Mouse (Mus musculus) heart, embryonic 12.5 days (tissue): ENCODE results near the gene Ssmem1. TPM values are rescaled to one million over a fixed set of nuclear protein-coding genes. Genes with fewer than 3 reads are reported as not detected.

Experiments used
- ATAC-seq: fragments of 200-750 bp; cut with Nextera tagmentation; 2 replicates; pipeline ENCODE4 v1.8.0; 2017; ENCODE audit warnings: moderate TSS enrichment, moderate library complexity; ENCODE audit not compliant: insufficient number of reproducible peaks, low FRiP score
- H3K27ac ChIP-seq: fragments of 300-500 bp; sonication (generic); 2 replicates; pipeline ENCODE4 v1.5.1; 2016; ENCODE audit warnings: mild to moderate bottlenecking, moderate library complexity; ENCODE audit not compliant: poor library complexity, severe bottlenecking
- H3K27me3 ChIP-seq: fragments of 300-500 bp; sonication (generic); replicated peaks from 2 replicates; pipeline ENCODE4 v1.6.1; 2016; ENCODE audit warnings: mild to moderate bottlenecking, moderate library complexity
- H3K36me3 ChIP-seq: fragments of 300-500 bp; sonication (generic); 2 replicates; pipeline ENCODE4 v1.6.1; 2016; ENCODE audit warnings: mild to moderate bottlenecking, moderate library complexity
- H3K4me1 ChIP-seq: fragments of 300-500 bp; sonication (generic); replicated peaks from 2 replicates; pipeline ENCODE4 v1.6.1; 2016; ENCODE audit warnings: mild to moderate bottlenecking
- H3K4me2 ChIP-seq: fragments of 300-500 bp; sonication (generic); 2 replicates; pipeline ENCODE4 v1.6.1; 2016; ENCODE audit warnings: mild to moderate bottlenecking, moderate library complexity
- H3K4me3 ChIP-seq: fragments of 300-500 bp; sonication (generic); 2 replicates; pipeline ENCODE4 v1.5.1; 2016; ENCODE audit warnings: mild to moderate bottlenecking
- H3K9ac ChIP-seq: fragments of 300-500 bp; sonication (generic); 2 replicates; pipeline ENCODE4 v1.6.1; 2016; ENCODE audit warnings: mild to moderate bottlenecking, moderate library complexity
- H3K9me3 ChIP-seq: fragments of 300-500 bp; sonication (generic); replicated peaks from 2 replicates; pipeline ENCODE4 v1.6.1; 2016; ENCODE audit warnings: mild to moderate bottlenecking, moderate library complexity
- WGBS: fragments of 180-500 bp; shearing (Covaris S2); methylation state at CpG from one replicate; pipeline ENCODE4 v1.1.7; 2016; 5-methylcytosine and 5-hydroxymethylcytosine counted together
- polyA plus RNA-seq: library from polyadenylated mRNA; unstranded; fragments of >200 nt; fragmentation: Nextera tagmentation; extraction: Ambion mirVana; gene quantifications from 2 replicates; pipeline ENCODE4 v1.2.1, GENCODE M21; 2016

Ssmem1 gene
- polyA plus RNA-seq, 1 experiment from 2014 or later, result 0.26 TPM

- 15% methylated on average over 17 of the region's 17 CpGs for WGBS
- peak; percentile 28; the same call in 1 of the 2 replicates for ATAC-seq
- 0 out of 2 replicates have a peak overlapping the region, but pooled peaks have one; percentile 16 for H3K4me3 ChIP-seq
- peak overlapping the region; percentile 37 for H3K9ac ChIP-seq
- H3K9me3 ChIP-seq, result no peaks in the 10 kb centered on the region
- H3K36me3 ChIP-seq, result no peaks in the 10 kb centered on the region
- H3K4me2 ChIP-seq, result peak overlapping the region; percentile 55
- peak overlapping the region; percentile 91 for H3K27ac ChIP-seq
- no peaks in the 10 kb centered on the region for H3K27me3 ChIP-seq
- H3K4me1 ChIP-seq, result peaks cover 58% of the 10 kb centered on the region
Observed at GRCm38 (mm10) chr6:30546571-30547273, 37.1 kb downstream of the Ssmem1 start.

- peak overlapping the region; percentile 37; the same call in 1 of the 2 replicates for H3K9ac ChIP-seq
Observed at GRCm38 (mm10) chr6:30547274-30547645, 37.6 kb downstream of the Ssmem1 start.

DNA sequence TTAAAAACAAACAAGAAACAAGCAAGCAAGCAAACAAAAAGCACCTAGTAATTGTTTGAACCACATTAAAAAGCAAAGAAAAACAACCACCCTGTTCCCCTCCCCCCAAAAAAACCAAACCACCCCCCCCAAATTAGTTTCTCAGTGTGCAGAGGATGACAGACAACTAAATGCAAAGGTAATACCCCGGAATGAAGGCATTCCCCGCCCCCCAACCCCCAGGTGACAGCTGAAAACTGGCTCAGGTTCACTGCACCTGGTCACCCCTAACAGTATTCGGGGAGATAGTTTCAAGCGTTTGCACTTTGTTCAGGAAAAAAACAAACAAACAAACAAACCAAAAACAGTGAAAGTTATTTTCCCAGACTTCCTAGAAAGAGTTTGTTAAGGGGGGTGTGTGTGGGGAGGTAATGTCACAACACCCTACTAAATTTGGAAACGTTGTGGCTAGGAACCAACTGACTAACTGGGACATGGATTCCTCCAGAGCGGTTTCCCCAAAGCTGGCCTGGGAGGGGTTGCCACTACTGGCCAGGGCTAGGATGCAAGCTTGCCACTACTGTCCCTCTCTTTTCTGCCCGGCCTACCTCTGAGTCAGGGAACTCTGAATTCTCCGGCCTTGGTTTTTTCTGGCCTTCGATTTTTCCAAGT lies 38.1 kb downstream of the Ssmem1 start:
- Histone ChIP-seq H3K36me3 (no peaks in the 10 kb centered on the region), H3K27me3 (no peaks in the 10 kb centered on the region), H3K4me2 (peak overlapping the region; percentile 55), H3K4me3 (no peak overlapping the region), H3K9me3 (no peaks in the 10 kb centered on the region), H3K4me1 (peaks cover 53% of the 10 kb centered on the region), H3K27ac (peak overlapping the region; percentile 73), H3K9ac (no peak overlapping the region)
- 36% methylated on average over 9 of the region's 9 CpGs for WGBS
- ATAC-seq, result no peak

More at GRCm38 (mm10) chr6:30547274-30547645, 37.6 kb downstream of the Ssmem1 start:
- Histone ChIP-seq H3K4me1 (peaks cover 58% of the 10 kb centered on the region), H3K36me3 (no peaks in the 10 kb centered on the region), H3K27ac (peak overlapping the region; percentile 91), H3K9me3 (no peaks in the 10 kb centered on the region), H3K4me2 (peak overlapping the region; percentile 55), H3K27me3 (no peaks in the 10 kb centered on the region), H3K4me3 (0 out of 2 replicates have a peak overlapping the region, but pooled peaks have one; percentile 16)
- ATAC-seq, result no peak
- under 1% methylated on average over 17 of the region's 17 CpGs for WGBS

- Histone ChIP-seq H3K36me3 (no peaks in the 10 kb centered on the region), H3K4me1 (peaks cover 40% of the 10 kb centered on the region), H3K27me3 (no peaks in the 10 kb centered on the region), H3K9ac (no peak overlapping the region), H3K4me2 (no peak overlapping the region), H3K4me3 (no peak overlapping the region), H3K9me3 (no peaks in the 10 kb centered on the region), H3K27ac (peak overlapping the region; percentile 50)
- 24% methylated on average over 15 of the region's 15 CpGs for WGBS
- ATAC-seq, result no peak
Observed at GRCm38 (mm10) chr6:30549231-30549761, 39.6 kb downstream of the Ssmem1 start.

- Histone ChIP-seq H3K36me3 (no peaks in the 10 kb centered on the region), H3K4me1 (peaks cover 33% of the 10 kb centered on the region), H3K9me3 (no peaks in the 10 kb centered on the region), H3K9ac (no peak overlapping the region), H3K4me2 (no peak overlapping the region), H3K27ac (no peak overlapping the region), H3K27me3 (no peaks in the 10 kb centered on the region), H3K4me3 (no peak overlapping the region)
- ATAC-seq, result no peak
- WGBS, result 69% methylated on average over 7 of the region's 7 CpGs
Observed at GRCm38 (mm10) chr6:30550496-30551192, 41.0 kb downstream of the Ssmem1 start.

DNA sequence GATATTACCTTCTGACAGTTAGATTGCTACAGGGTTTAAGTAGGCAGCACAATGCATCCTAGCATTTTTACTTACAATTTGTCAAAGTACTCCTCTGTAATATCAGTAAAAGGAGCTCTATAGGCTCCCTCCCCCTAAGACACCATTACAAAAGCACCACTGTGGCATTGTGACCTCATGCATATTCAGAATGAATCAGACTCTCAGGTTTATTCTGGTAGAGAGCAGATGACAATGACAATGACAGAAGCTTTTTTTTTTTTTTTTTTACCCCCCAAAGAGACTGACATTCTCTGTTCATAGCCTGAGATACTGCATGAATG lies 41.5 kb downstream of the Ssmem1 start:
- H3K27me3 ChIP-seq, result no peaks in the 10 kb centered on the region
- no peak for ATAC-seq
- no peak overlapping the region for H3K27ac ChIP-seq
- H3K9ac ChIP-seq, result no peak overlapping the region
- no peak overlapping the region for H3K4me2 ChIP-seq
- H3K4me3 ChIP-seq, result no peak overlapping the region
- no peaks in the 10 kb centered on the region for H3K36me3 ChIP-seq
- no peaks in the 10 kb centered on the region for H3K9me3 ChIP-seq
- peaks cover 35% of the 10 kb centered on the region for H3K4me1 ChIP-seq

- Histone ChIP-seq H3K4me1 (peaks cover 28% of the 10 kb centered on the region), H3K9ac (peak overlapping the region; percentile 21; the same call in 1 of the 2 replicates), H3K4me3 (peak overlapping the region; percentile 8; the same call in 1 of the 2 replicates), H3K27me3 (no peaks in the 10 kb centered on the region), H3K36me3 (no peaks in the 10 kb centered on the region), H3K9me3 (no peaks in the 10 kb centered on the region), H3K4me2 (peak overlapping the region; percentile 48), H3K27ac (0 out of 2 replicates have a peak overlapping the region, but pooled peaks have one; percentile 19)
- 33% methylated on average over 23 of the region's 23 CpGs for WGBS
- ATAC-seq, result no peak
Observed at GRCm38 (mm10) chr6:30551644-30552580, 42.3 kb downstream of the Ssmem1 start.

- ATAC-seq, result no peak
- Histone ChIP-seq H3K4me1 (peaks cover 25% of the 10 kb centered on the region), H3K4me3 (no peak overlapping the region), H3K27ac (no peak overlapping the region), H3K4me2 (no peak overlapping the region), H3K9ac (no peak overlapping the region), H3K9me3 (no peaks in the 10 kb centered on the region), H3K36me3 (no peaks in the 10 kb centered on the region), H3K27me3 (no peaks in the 10 kb centered on the region)
- WGBS, result 59% methylated on average over 6 of the region's 6 CpGs
Observed at GRCm38 (mm10) chr6:30552628-30553027, 43.0 kb downstream of the Ssmem1 start.

DNA sequence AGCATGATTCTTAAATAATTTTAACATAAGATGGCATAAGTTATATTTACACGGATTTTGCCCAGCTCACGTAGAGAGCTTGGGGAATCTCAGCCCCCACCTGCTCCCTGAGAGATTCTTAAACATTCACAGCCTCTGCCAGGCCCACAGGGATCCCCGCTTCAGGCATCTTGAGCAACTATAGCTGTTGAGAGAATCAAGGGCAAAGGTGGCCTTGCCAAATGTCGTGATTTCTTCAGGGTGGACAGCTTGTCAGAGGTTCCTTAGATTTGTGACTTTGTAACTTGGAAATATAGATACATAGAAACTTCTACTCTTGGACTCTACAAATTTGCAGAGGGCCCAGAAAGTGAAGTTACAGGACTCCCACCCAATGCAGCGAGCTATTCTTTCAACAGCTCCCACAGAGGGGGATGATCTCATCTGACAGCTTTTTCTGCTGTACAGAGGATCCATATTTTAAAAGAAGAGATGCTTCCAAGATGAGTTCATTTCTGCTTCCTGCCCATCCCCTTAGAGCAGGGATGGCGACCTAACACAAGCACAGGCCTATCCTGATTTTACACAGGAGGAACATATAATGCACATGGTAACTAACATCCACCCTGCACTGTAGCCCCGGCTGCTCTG lies 43.8 kb downstream of the Ssmem1 start:
- no peak for ATAC-seq
- Histone ChIP-seq H3K27ac (no peak overlapping the region), H3K9ac (no peak overlapping the region), H3K27me3 (no peaks in the 10 kb centered on the region), H3K4me3 (no peak overlapping the region), H3K36me3 (no peaks in the 10 kb centered on the region), H3K9me3 (no peaks in the 10 kb centered on the region), H3K4me1 (peaks cover 20% of the 10 kb centered on the region), H3K4me2 (no peak overlapping the region)
- WGBS, result 73% methylated on average over 7 of the region's 7 CpGs

DNA sequence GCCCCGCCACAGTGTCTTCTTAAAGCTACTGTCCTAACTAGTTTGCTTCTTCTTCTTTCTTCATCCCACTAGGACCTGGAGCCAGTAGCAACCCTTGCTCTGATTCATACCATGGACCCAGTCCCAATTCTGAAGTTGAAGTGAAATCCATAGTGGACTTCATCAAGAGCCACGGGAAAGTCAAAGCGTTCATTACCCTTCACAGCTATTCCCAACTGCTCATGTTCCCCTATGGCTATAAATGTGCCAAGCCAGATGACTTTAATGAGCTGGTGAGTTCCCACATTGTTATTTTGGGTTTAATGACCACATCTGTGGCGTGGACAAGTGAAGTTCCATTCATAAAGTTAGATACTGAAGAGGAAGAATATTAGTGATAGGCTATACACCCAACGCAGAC lies 44.4 kb downstream of the Ssmem1 start:
- Histone ChIP-seq H3K4me3 (no peak overlapping the region), H3K36me3 (no peaks in the 10 kb centered on the region), H3K4me2 (no peak overlapping the region), H3K4me1 (peaks cover 18% of the 10 kb centered on the region), H3K27ac (no peak overlapping the region), H3K9ac (no peak overlapping the region), H3K9me3 (no peaks in the 10 kb centered on the region), H3K27me3 (no peaks in the 10 kb centered on the region)
- no peak for ATAC-seq
- 82% methylated on average over 5 of the region's 5 CpGs for WGBS
